Mouse (Mus musculus) gastrocnemius, adult 8-10 months (tissue): Measurements from ENCODE around the gene Ctsa. TPM values are rescaled to one million over a fixed set of nuclear protein-coding genes. Genes with fewer than 3 reads are reported as not detected.

Source experiments
- DNase-seq, 2 experiments: peaks; one replicate each; pipeline ENCODE4 v3.0.0; 2022; ENCODE audit warnings: low spot score in 2 of 2
- total RNA-seq, 4 experiments: library from RNA; stranded (reverse); gene quantifications; 2 replicates each; pipeline ENCODE4 v1.2.4; 2022

Gene Ctsa
- total RNA-seq, 4 experiments from 2014 or later: 51.1 to 55.7 (median 52.7) TPM

GRCm38 (mm10) chr2:164804533-164805331 is 27.9 kb upstream of the Ctsa start, which contains the start of the genes Acot8 and Zswim3:
Gene Acot8 (minus strand): TSS chr2:164804882.
Gene Zswim3 (plus strand): TSS chr2:164805098.
- peak; percentile 97 for DNase-seq

- DNase-seq: no peak
These were observed 27.3 kb upstream of the Ctsa start for GRCm38 (mm10) chr2:164805332-164805718.

GRCm38 (mm10) chr2:164806614-164807013 is 26.1 kb upstream of the Ctsa start:
- DNase-seq: no peak

DNA sequence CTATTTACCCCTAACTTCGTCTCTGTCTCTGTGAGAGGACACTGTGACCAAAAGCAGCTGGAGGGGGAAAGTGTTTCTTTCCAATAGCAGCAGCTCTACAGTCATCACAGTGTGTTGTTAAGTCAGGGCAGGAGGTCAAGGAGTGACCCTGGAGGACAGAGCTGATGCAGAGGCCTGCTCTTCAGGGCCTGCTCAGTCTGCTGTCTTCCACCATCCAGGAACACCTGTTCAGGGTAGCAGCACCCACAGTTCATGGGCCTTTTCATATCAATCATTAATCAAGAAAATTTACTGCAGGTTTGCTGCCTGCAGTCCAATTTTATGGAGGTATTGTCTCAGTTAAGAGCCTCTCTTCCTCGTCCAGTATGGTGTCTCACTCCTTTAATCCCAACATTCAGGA is 19.1 kb upstream of the Ctsa start:
- DNase-seq: no peak

GRCm38 (mm10) chr2:164815348-164815747 is 17.3 kb upstream of the Ctsa start:
- no peak for DNase-seq

GRCm38 (mm10) chr2:164815821-164816220 is 16.9 kb upstream of the Ctsa start:
- no peak for DNase-seq

- no peak for DNase-seq
These were observed 15.5 kb upstream of the Ctsa start for GRCm38 (mm10) chr2:164817206-164817605.

GRCm38 (mm10) chr2:164817703-164818102 is 15.0 kb upstream of the Ctsa start:
- no peak for DNase-seq

GRCm38 (mm10) chr2:164821060-164821459 is 11.6 kb upstream of the Ctsa start:
- DNase-seq: no peak

DNA sequence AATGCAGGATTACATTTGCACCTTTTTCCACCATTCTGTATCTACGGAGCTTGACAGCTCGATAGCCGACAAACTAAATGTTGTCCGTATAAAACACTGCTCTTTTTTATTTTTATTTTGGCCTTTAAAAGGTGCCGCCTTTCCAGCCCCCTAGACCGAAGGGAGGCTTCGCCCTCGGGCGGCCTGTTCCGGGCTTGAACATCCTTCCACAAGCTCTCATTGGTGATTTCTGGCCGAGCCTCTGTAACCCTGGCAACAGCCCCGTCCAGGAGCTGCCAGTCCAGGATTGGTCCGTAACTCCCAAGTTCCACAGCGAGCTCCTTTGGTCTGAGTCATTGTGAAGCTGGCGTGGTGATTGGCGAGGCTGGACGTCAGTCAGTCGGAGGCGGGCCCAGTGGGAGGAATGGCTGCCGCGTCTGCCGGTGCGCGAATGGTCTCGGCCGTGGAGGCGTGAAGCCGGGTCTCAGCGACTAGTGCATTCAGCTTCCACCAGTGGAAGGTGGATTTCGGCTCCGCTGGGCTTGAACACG is 10.0 kb upstream of the Ctsa start, which contains the start of gene Zswim1:
TSS of gene Zswim1 (plus strand) at position 51 of the 530 bp plus-strand sequence.
- peak; percentile 98 to 99 for DNase-seq

DNA sequence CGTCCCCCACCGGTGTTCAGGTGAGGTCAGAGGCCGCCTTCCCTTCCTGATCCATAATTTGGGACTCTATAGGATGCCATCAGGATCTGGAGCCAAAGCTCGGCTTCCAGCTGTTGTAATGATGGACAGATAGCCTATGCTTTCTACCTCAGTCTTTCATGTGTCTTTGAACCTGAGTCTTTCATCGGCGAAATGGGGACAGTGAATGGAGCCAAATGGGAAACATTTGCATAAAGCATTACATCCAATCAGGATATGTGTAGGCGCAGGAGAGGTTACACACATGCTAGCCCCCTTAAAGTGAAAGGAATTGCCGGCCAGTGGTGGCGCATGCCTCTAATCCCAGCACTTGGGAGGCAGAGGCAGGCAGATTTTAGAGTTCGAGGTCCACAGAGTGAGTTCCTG is 9.5 kb upstream of the Ctsa start:
- DNase-seq: no peak

DNA sequence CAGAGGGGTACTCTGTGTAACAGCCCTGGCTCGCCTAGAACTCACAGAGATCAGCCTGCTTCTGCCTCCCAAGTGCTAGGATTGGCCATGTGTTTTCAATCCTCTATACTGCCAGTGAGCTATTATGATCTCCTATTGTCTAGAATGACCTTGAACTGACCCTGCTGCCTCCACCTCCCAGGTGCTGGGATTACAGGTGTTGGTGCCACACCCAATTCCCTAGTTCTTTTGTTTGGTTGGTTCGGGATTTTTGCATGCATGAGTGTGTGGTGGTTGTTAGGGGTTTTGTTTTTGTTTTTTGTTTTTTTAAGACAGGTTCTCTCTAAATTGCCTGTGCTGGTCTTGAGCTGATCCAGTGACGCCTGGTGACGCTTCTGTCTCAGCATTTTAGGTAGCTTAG is 8.7 kb upstream of the Ctsa start:
- no peak for DNase-seq

DNA sequence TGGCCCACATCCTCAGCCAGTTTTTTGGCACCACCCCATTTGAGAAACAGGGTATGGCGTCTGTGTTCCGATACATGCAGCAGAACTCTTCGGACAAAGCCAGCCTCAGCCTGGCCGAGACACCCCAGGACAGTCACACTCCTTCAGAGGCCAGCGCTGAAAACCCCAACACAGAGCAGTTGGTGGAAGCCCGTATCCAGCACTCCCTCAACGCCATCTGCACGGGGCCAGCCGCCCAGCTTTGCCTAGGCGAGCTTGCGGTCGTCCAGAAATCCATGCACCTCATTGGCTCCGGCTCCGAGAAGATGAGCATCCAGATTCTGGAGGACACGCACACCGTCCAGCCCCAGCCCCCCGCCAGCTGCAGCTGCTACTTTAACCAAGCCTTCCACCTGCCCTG is 7.2 kb upstream of the Ctsa start:
- DNase-seq: no peak

- no peak for DNase-seq
These were observed 5.4 kb upstream of the Ctsa start for GRCm38 (mm10) chr2:164827146-164827850.

GRCm38 (mm10) chr2:164828437-164828836 is 4.2 kb upstream of the Ctsa start, which contains the start of gene Spata25:
Gene Spata25 (minus strand): TSS chr2:164828537.
- no peak for DNase-seq

GRCm38 (mm10) chr2:164829090-164829489 is 3.6 kb upstream of the Ctsa start:
- DNase-seq: no peak

DNA sequence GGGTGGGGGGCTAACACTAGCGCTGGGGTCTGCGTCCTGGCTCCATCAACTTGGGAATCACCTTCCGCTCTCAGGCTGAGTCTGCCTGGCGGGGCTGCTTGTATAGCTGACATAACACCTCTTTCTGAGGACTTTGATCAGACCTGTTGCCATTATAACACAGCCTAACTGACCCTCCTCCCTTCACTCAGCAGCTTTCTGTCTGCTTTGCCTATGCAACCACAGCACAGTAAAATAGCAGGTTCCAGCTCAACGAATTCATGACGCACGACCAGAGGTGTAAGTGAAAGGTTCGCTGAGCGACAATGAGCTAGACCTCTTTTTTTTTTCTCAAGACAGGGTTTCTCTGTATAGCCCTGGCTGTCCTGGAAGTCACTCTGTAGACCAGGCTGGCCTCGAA is 1.6 kb upstream of the Ctsa start:
- no peak for DNase-seq

- DNase-seq: no peak
These were observed 483 bp upstream of the Ctsa start for GRCm38 (mm10) chr2:164832032-164832747.

- peak; percentile 90 for DNase-seq
These were observed 764 bp downstream of the Ctsa start, which contains the start of gene Neurl2 for GRCm38 (mm10) chr2:164833314-164833959. Gene Neurl2 (minus strand): TSS chr2:164833456.

DNA sequence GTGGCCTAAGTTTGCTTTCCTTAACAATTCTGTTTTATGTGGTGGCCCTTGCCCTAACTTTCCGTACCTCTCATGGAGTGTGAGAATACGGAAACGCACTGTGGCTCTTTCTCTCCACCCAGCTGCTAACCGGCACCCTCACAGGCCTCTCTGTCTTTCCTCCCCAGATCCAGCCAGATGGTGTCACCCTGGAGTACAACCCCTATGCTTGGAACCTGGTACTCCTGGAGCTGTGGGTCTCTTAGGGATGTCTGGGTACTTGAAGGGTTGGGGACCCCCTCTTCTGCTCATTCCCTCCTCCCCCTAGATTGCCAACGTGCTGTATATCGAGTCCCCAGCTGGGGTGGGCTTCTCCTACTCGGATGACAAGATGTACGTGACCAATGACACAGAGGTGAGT is 1.9 kb downstream of the Ctsa start:
- DNase-seq: no peak

- no peak for DNase-seq
These were observed 2.5 kb downstream of the Ctsa start for GRCm38 (mm10) chr2:164835164-164835563.
